Mouse (Mus musculus): ENCODE measurements around the gene Gnb4.

Gnb4 gene

GRCm38 (mm10) chr3:32616331-32617052 lies at the start of gene Gnb4:
Gnb4 (minus strand) TSS chr3:32616585.
- DNase-seq (ENCODE audit: low spot score in 2 of 2), result peak; percentile 11 to 28

GRCm38 (mm10) chr3:32661556-32661930 lies 45.2 kb upstream of the Gnb4 start:
- no peak for DNase-seq (ENCODE audit: low spot score in 2 of 2)

DNA sequence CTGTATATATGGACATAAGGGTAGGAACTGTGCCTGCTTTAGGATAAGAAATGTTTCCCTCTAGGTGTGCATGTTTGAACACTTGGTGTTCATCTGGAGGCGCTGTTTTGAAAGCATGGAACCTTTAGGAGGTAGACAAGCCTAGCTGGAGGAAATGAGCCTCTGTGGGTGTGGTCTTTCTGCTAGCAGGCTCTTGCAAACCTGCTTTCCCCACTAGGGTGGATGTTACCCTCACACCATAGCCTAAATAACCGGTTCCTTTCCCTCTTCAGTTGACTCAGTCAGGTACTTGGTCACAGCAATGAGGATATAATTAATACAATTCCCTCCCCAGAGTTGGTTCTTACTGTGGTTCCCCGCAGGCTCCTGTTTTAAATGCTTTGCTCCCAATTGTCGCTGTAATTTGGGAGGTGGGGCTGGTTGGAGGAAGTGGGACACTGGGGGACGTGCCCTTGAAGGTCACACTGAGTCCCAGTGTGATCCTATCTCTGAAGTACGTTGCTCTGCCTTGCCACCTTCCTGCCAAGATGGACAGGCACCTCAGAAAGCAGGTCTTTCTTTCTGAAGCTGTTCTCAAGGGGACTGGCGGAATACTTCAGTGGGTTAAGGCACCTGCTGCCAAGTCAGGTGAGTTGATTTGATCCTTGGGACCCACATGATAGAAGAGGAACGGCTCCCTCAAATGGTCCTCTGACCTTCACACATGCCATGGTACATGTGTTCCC lies 44.6 kb upstream of the Gnb4 start:
- DNase-seq (ENCODE audit: low spot score in 2 of 2), result no peak

DNA sequence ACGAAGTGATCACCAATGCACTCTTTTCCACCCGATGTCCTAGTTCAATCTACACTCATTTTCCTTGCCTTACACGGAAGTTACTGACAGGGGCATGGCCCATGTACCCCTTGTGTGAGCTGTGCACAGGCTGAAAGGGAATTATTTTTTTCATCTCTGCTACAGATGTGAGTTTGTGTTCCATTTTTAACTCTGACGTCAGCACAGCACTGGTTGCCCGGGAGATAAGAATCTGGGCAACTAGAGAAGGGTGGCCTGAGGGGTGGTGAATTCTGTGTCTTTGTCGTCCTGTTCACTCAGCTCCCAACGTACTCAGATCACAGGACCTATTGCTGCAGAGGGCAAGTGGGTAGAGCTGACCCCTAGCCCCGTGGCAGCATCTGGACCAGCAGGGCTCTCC lies 43.9 kb upstream of the Gnb4 start:
- DNase-seq (ENCODE audit: low spot score in 2 of 2), result no peak

GRCm38 (mm10) chr3:32659506-32659905 lies 43.1 kb upstream of the Gnb4 start:
- DNase-seq (ENCODE audit: low spot score in 2 of 2), result no peak

GRCm38 (mm10) chr3:32658821-32659220 lies 42.4 kb upstream of the Gnb4 start:
- DNase-seq (ENCODE audit: low spot score in 2 of 2), result no peak

- DNase-seq (ENCODE audit: low spot score in 2 of 2), result no peak
These were observed 42.0 kb upstream of the Gnb4 start for GRCm38 (mm10) chr3:32658401-32658800.

DNA sequence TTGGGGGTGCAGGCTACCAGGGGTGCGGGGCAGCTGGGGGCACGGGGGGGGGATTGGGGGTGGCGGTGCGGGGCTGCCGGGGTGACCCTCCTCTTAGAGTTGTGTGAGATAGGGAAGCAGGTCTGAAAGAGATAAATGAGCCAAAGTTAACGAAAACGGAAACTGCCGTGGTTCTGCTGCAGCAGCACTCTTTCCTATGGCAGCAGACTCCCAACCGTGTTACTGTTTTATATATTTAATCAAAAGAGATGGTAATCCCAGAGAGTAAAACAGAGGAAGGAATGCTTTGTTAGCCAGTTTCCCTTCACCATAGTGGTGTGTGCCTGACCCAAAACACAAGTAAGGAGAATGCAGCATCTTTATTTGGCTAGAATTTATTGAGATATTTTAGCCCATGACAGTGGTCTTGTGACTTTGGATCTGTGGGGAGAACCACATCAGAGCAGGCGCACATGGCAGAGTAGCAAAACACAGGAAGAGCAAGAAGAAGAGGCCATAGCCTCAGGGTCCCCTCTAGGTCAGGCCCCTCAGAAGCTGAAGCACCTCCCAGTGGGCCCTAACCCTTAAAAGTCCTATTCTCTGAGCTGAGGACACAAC lies 40.1 kb upstream of the Gnb4 start:
- DNase-seq (ENCODE audit: low spot score in 2 of 2), result no peak

DNA sequence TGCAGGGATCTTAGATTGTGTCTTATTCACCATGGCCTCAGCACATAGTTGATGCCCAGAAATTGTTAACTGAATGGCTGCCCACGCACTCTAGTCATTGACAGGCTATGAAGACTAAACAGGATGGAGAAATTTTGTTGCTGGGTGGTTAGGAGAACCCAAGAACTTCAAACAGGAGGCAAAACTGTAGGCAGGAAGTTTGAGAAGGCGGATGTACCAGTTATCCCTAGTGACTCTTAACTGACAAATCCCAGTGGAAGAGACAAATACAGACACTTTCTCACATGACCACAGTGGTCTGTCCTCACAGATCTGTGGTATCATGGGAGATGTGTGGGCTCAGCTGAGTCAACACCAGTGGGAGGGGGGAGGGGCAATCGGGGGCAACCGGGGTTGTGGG lies 39.6 kb upstream of the Gnb4 start:
- no peak for DNase-seq (ENCODE audit: low spot score in 2 of 2)

DNA sequence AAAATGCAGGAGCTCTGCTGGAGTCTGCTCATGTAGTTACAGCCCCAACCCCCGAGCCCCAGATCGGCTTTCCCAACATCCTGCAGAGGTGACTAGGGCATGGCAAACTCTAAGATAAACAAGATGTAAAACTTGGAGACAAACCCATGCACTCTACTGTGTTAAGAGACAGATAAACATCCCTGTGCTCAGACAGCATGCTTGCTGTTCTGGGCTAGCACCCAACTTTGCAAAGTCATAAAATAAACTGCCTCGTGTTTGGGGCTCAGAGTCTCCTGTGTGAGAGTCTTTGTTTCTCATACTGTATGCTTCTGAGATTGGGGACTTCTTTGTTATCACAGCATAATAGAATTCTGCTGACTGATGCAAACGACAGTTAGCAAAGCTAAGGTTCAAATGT lies 36.4 kb upstream of the Gnb4 start:
- no peak for DNase-seq (ENCODE audit: low spot score in 2 of 2)

GRCm38 (mm10) chr3:32649284-32649683 lies 32.9 kb upstream of the Gnb4 start:
- no peak for DNase-seq (ENCODE audit: low spot score in 2 of 2)

DNA sequence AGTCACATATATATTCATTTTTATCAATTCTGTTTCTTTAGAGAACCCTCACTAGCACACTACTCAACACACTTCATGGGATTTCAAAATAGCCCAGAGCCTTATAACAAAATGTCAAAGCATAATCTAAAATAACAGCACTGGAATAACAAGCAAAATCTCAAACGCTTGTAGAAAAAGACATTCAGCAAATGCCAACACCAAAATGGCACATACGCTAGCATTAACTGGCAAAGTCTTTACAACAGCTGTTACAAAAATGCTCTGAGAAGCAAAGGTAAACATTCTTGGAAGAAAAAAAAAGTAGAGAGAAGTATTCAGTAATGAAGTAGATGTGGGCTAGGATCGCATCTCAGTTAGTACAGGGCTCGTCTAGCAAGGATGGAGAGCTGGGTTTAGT lies 30.5 kb upstream of the Gnb4 start:
- DNase-seq (ENCODE audit: low spot score in 2 of 2), result no peak

DNA sequence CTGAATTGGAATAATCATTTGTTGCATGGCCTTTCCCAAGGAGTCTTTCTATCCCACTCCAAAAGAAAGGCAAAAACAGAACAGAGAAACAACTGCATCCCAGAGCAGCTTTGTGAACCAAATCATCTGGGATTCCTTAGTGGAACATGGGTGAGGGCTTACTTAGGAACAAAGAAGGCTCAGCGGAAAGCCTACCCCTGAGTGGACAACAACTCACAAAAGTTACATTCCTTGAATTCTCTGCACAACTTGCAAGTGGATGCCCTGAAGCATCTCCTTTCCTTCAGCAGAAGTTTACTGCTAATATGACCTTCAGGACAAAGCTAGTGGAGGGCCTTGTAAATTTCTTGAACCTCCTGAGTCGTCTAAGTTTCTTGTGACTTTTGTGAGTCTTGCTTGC lies 28.4 kb upstream of the Gnb4 start:
- DNase-seq (ENCODE audit: low spot score in 2 of 2), result no peak

GRCm38 (mm10) chr3:32642116-32642515 lies 25.7 kb upstream of the Gnb4 start:
- DNase-seq (ENCODE audit: low spot score in 2 of 2), result no peak

DNA sequence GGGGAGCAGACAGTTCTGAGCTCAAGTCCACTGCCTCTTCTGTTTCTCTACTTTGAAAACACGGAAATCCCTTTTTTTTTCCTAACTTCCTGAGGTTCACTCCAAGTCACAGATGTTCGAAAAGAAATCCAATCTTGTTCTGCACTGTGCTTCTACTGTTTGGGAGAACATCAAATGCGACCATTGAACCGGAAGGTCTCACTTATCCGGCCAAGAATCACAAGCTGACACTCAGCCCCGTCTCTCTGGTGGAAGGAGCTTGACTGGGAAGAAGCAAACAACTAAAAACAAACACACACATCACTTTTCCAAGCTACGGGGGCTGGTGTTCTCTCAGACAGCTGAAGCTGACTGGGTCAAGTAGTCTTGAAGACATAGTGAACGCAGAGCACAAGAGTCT lies 21.9 kb upstream of the Gnb4 start:
- no peak for DNase-seq (ENCODE audit: low spot score in 2 of 2)

DNA sequence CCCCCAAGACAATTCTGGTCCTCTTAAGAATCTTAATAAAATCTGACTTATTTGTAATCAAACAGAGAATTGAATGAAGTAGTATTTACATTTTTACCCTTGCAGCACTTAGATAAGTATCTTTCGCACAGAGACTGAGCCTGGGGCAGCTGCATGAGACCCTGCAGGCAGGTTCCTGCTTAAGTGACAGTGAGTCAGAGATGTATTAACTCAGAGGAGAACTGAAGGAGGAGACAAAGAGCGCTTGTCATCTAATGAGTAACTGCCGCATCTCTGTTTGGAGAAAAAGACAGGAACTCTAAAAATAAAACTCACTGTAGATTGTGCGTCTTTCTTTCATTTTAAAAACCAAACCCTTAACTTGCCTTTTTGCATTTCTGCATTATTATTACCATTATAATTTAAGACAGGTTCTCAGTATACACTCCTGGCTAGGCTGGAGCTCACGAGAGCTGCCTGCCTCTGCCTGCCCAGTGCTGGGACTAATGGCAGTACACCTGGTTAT lies 16.4 kb upstream of the Gnb4 start:
- DNase-seq (ENCODE audit: low spot score in 2 of 2), result no peak

DNA sequence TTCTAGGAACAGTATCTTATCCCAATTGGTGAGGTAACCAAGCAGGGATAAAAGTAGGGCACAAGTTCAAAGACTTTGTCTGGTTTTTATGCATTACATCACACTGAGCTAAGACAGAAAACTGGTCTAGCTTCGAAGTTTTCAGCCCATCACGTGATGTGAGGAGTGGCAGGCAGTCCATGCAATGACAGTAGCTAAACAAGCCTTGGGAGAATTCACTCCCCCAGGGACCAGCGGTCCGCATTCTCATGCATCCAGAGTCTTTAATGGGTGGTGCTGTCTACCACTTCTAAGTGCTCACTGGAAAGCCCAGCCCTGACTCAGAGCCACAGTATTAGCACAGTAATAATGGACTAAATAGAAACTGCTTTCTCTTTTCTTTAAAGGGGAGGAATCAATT lies 13.8 kb upstream of the Gnb4 start:
- no peak for DNase-seq (ENCODE audit: low spot score in 2 of 2)

DNA sequence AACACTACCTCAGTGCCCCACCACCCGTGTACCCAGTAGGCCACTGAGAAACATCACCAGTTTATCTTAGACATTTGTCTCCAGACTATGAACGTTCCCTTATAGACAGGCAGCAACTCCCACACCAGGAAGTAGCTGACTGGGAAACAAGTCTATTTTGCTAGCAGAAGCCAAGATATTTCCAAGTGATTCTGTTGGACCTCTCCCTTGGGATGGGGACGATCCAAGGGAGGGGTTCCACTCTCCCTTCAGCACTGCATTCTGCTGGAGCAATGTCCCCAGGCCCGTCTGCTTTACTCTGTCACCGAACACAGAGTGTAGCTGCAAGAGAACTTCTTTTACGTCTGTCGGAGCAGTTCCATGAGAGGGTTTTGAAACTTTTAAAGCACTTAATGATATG lies 11.8 kb upstream of the Gnb4 start:
- DNase-seq (ENCODE audit: low spot score in 2 of 2), result no peak

DNA sequence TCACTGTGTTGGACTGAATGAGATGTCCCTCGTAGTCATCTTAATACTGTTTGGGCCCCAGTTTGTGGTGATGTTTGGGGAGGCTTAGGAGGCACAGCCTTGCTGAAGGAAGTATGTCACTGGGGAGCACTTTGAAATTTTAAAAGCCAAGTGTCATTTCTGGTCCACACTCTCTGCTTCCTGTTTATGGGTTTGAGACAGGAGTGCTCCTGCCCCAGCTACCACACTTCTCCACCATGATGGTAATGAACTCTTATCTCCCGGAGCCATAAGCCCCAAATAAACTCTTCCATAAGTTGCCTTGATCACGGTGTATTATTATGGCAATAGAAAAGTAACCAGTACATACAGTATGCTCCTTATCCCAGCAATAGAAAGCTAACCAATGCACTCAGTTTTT lies 5.7 kb upstream of the Gnb4 start:
- DNase-seq (ENCODE audit: low spot score in 2 of 2), result no peak

DNA sequence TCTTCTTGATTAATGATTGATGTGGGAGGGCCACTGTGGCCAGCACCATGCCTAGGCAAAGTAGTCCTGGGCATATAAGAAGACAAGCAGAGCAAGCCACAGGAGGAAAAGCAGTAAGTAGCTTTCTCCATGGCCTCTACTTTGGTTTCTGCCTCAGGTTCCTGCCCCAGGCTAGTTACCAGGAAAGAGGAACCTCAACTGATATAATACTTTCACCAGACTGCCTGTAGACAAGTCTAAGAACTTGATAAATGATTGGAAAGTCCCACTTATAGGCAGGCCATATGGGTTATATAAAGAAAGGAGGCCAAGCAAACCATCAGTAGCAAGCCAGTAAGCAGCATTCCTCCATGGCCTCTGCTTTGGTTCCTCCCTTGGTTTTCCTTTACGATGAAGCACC lies 5.3 kb upstream of the Gnb4 start:
- DNase-seq (ENCODE audit: low spot score in 2 of 2), result no peak

DNA sequence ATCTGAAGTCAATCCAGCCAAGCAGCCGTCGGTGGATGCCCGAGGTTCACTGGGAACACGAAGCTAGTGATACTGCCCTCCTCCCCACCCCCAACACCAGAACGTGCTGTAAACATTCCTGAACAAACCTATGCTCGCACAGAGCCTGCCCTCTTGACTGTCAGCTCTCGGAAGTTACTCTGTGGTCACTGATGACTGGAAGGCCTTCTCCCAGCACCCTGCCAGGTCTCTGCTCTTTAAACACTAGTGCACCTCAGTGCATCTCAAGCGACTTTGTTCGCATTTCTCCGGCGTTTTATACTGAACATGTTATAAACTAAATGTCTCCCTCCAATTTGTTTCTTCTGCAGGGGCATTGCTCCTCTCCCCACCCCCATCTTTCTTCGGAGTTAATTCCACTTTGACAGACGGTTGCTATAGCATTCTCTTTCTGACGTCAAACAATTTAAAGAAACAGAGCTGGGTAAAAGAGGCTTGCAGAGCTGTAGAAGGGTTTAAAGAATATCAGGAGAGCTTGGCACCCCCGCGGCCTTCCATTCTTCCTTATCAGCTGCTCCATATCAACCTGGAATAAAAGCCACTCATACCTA lies 763 bp upstream of the Gnb4 start:
- DNase-seq (ENCODE audit: low spot score in 2 of 2), result no peak

- DNase-seq (ENCODE audit: low spot score in 2 of 2), result no peak
These were observed 417 bp downstream of the Gnb4 start for GRCm38 (mm10) chr3:32616006-32616330.

DNA sequence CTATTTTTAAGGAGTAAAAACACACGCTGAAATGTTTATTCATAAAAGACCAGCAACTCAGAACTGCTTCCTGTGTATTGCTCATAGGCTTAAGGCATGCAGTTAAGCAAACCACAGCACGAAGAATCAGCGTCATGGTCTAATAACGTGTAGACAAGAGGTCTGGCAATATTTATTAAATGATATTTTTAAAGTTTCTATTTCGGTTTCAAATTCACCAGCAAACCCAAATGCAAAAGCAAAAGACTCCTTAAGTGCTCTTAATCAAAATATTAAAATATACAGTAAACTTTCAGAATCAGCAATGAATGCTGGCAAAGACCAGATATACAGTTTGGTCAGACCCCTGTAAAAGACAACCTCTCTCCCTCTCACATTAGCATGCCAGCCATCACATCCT lies 1.0 kb downstream of the Gnb4 start:
- peak in 1 of 2 experiments; percentile 12 for DNase-seq (ENCODE audit: low spot score in 2 of 2)

Measured in natural killer cell, adult 2 months (primary cell).